Mouse (Mus musculus) naive thymus-derived CD4-positive, alpha-beta T cell, adult 2 months (primary cell): ENCODE measurements around the gene Slc22a18.

Experiments
- DNase-seq: peaks from one replicate; pipeline ENCODE4 v3.0.0-alpha.2; 2011; ENCODE audit warnings: low read depth

Slc22a18 gene

GRCm38 (mm10) chr7:143462516-143462915, 11.0 kb upstream of the Slc22a18 start:
- DNase-seq: no peak

- peak; percentile 79 for DNase-seq
Observed at GRCm38 (mm10) chr7:143463865-143464415, 9.6 kb upstream of the Slc22a18 start.

- DNase-seq: peak; percentile 55
Observed at GRCm38 (mm10) chr7:143464811-143465560, 8.6 kb upstream of the Slc22a18 start.

- peak; percentile 82 for DNase-seq
Observed at GRCm38 (mm10) chr7:143466099-143466677, 7.3 kb upstream of the Slc22a18 start.

- DNase-seq: no peak
Observed at GRCm38 (mm10) chr7:143467714-143468113, 5.8 kb upstream of the Slc22a18 start.

GRCm38 (mm10) chr7:143469946-143470345, 3.6 kb upstream of the Slc22a18 start:
- peak; percentile 67 for DNase-seq

- no peak for DNase-seq
Observed at GRCm38 (mm10) chr7:143474811-143475210, 1.3 kb downstream of the Slc22a18 start.

- no peak for DNase-seq
Observed at GRCm38 (mm10) chr7:143475876-143476275, 2.3 kb downstream of the Slc22a18 start.

- no peak for DNase-seq
Observed at GRCm38 (mm10) chr7:143476702-143477335, 3.3 kb downstream of the Slc22a18 start.

- no peak for DNase-seq
Observed at GRCm38 (mm10) chr7:143477800-143478199, 4.3 kb downstream of the Slc22a18 start.

- DNase-seq: peak; percentile 75
Observed at GRCm38 (mm10) chr7:143480498-143480897, 7.0 kb downstream of the Slc22a18 start.

- no peak for DNase-seq
Observed at GRCm38 (mm10) chr7:143481806-143482387, 8.4 kb downstream of the Slc22a18 start.

GRCm38 (mm10) chr7:143482541-143482940, 9.0 kb downstream of the Slc22a18 start:
- no peak for DNase-seq

GRCm38 (mm10) chr7:143489735-143490134, 16.2 kb downstream of the Slc22a18 start:
- DNase-seq: no peak

GRCm38 (mm10) chr7:143493616-143494126, 20.1 kb downstream of the Slc22a18 start:
- no peak for DNase-seq

GRCm38 (mm10) chr7:143495104-143495961, 21.8 kb downstream of the Slc22a18 start:
- DNase-seq: no peak

GRCm38 (mm10) chr7:143498584-143498983, 25.0 kb downstream of the Slc22a18 start:
- DNase-seq: no peak

- DNase-seq: no peak
Observed at GRCm38 (mm10) chr7:143500912-143501311, 27.4 kb downstream of the Slc22a18 start.

GRCm38 (mm10) chr7:143501643-143502417, 28.3 kb downstream of the Slc22a18 start:
- DNase-seq: peak; percentile 64

- DNase-seq: no peak
Observed at GRCm38 (mm10) chr7:143502418-143503200, 29.1 kb downstream of the Slc22a18 start, which contains the start of gene Phlda2. Gene Phlda2, minus strand, starts transcription at chr7:143503150.
